Mouse (Mus musculus) stomach, embryonic 14.5 days (tissue): ENCODE results near the gene Dtd1. TPM values are rescaled to one million over a fixed set of nuclear protein-coding genes. Genes with fewer than 3 reads are reported as not detected.
A peak's percentile ranks its signal among the peaks of the same experiment; 100 is the strongest.

Experiments
- ATAC-seq: fragments of 200-750 bp; cut with Nextera tagmentation; 2 replicates; pipeline ENCODE4 v1.8.0; 2017; ENCODE audit warnings: low read depth, moderate TSS enrichment; ENCODE audit not compliant: insufficient number of reproducible peaks, insufficient read depth, low FRiP score
- H3K27ac ChIP-seq: fragments of 300-500 bp; sonication (generic); 2 replicates; pipeline ENCODE4 v1.5.1; 2014; ENCODE audit warnings: mild to moderate bottlenecking, low read length, moderate library complexity, mixed read lengths
- H3K27me3 ChIP-seq: fragments of 300-500 bp; sonication (generic); 2 replicates; pipeline ENCODE4 v1.6.1; 2014; ENCODE audit warnings: low read length, control low read depth, mixed read lengths; ENCODE audit not compliant: control insufficient read depth, insufficient read depth
- H3K36me3 ChIP-seq: fragments of 300-500 bp; sonication (generic); 2 replicates; pipeline ENCODE4 v1.6.1; 2014; ENCODE audit warnings: mild to moderate bottlenecking, control low read depth, low read length, moderate library complexity, mixed read lengths; ENCODE audit not compliant: control insufficient read depth, insufficient read depth
- H3K4me1 ChIP-seq: fragments of 300-500 bp; sonication (generic); 2 replicates; pipeline ENCODE4 v1.6.1; 2014; ENCODE audit warnings: low read length, control low read depth, mixed read lengths; ENCODE audit not compliant: control insufficient read depth, insufficient read depth
- H3K4me2 ChIP-seq: fragments of 300-500 bp; sonication (generic); replicated peaks from 2 replicates; pipeline ENCODE4 v1.6.1; 2014; ENCODE audit warnings: low read depth, low read length, control low read depth
- H3K4me3 ChIP-seq: fragments of 300-500 bp; sonication (generic); 2 replicates; pipeline ENCODE4 v1.5.1; 2014; ENCODE audit warnings: low read depth, low read length, control low read depth
- H3K9ac ChIP-seq: fragments of 300-500 bp; sonication (generic); replicated peaks from 2 replicates; pipeline ENCODE4 v1.6.1; 2014; ENCODE audit warnings: low read depth, mild to moderate bottlenecking, control low read depth, low read length, moderate library complexity, mixed read lengths
- H3K9me3 ChIP-seq: fragments of 300-500 bp; sonication (generic); 2 replicates; pipeline ENCODE4 v1.6.1; 2016; ENCODE audit warnings: low read depth, low read length, control low read depth; ENCODE audit not compliant: control insufficient read depth
- WGBS: fragments of 180-500 bp; shearing (Covaris S2); extraction: QIAGEN DNeasy Blood & Tissue Kit; methylation state at CpG from one replicate; pipeline ENCODE4 v1.1.7; 2014; 5-methylcytosine and 5-hydroxymethylcytosine counted together
- polyA plus RNA-seq: library from polyadenylated mRNA; unstranded; fragments of >200 nt; fragmentation: Nextera tagmentation; extraction: Ambion mirVana; gene quantifications from 2 replicates; pipeline ENCODE4 v1.2.1, GENCODE M21; 2014

The Dtd1 gene
- polyA plus RNA-seq, 1 experiment from 2014 or later: 36.9 TPM

GRCm38 (mm10) chr2:144765219-144765618, 165.5 kb downstream of the Dtd1 start:
- Histone ChIP-seq H3K36me3 (no peaks in the 10 kb centered on the region), H3K9ac (no peak overlapping the region), H3K4me2 (no peak overlapping the region), H3K4me3 (no peak overlapping the region), H3K27ac (no peak overlapping the region), H3K4me1 (peaks cover 8% of the 10 kb centered on the region; the same call in 1 of the 2 replicates), H3K27me3 (no peaks in the 10 kb centered on the region), H3K9me3 (no peaks in the 10 kb centered on the region)
- WGBS: 96% methylated on average over 5 of the region's 5 CpGs
- ATAC-seq: no peak

GRCm38 (mm10) chr2:144768375-144769117, 168.8 kb downstream of the Dtd1 start:
- ATAC-seq: no peak
- H3K4me1 ChIP-seq: peaks cover 12% of the 10 kb centered on the region
- no peak overlapping the region for H3K4me2 ChIP-seq
- H3K27me3 ChIP-seq: no peaks in the 10 kb centered on the region
- 59% methylated on average over 3 of the region's 3 CpGs for WGBS
- H3K36me3 ChIP-seq: no peaks in the 10 kb centered on the region
- H3K4me3 ChIP-seq: no peak overlapping the region
- H3K9ac ChIP-seq: no peak overlapping the region
- no peaks in the 10 kb centered on the region for H3K9me3 ChIP-seq
- H3K27ac ChIP-seq: peak overlapping the region; percentile 44; the same call in 1 of the 2 replicates

GRCm38 (mm10) chr2:144769118-144769496, 169.4 kb downstream of the Dtd1 start:
- Histone ChIP-seq H3K4me1 (peaks cover 12% of the 10 kb centered on the region), H3K9ac (no peak overlapping the region), H3K27me3 (no peaks in the 10 kb centered on the region), H3K4me2 (no peak overlapping the region), H3K36me3 (no peaks in the 10 kb centered on the region), H3K27ac (peak overlapping the region; percentile 52; the same call in 1 of the 2 replicates), H3K9me3 (no peaks in the 10 kb centered on the region), H3K4me3 (no peak overlapping the region)
- peak; percentile 15; the same call in 1 of the 2 replicates for ATAC-seq
- WGBS: 44% methylated on average over 2 of the region's 2 CpGs

GRCm38 (mm10) chr2:144769556-144769955, 169.9 kb downstream of the Dtd1 start:
- peak overlapping the region; percentile 52 for H3K27ac ChIP-seq
- 37% methylated on average over 3 of the region's 3 CpGs for WGBS
- peak; percentile 54; the same call in 1 of the 2 replicates for ATAC-seq

GRCm38 (mm10) chr2:144770452-144770941, 170.8 kb downstream of the Dtd1 start:
- WGBS: 60% methylated on average over 7 of the region's 7 CpGs
- ATAC-seq: no peak
- Histone ChIP-seq H3K4me3 (no peak overlapping the region), H3K4me1 (peaks cover 12% of the 10 kb centered on the region), H3K9me3 (no peaks in the 10 kb centered on the region), H3K27me3 (no peaks in the 10 kb centered on the region), H3K4me2 (no peak overlapping the region), H3K9ac (no peak overlapping the region), H3K36me3 (no peaks in the 10 kb centered on the region), H3K27ac (peak overlapping the region; percentile 55)

More at GRCm38 (mm10) chr2:144769556-144769955, 169.9 kb downstream of the Dtd1 start:
- H3K9me3 ChIP-seq: no peaks in the 10 kb centered on the region
- H3K4me2 ChIP-seq: no peak overlapping the region
- H3K36me3 ChIP-seq: no peaks in the 10 kb centered on the region
- H3K27me3 ChIP-seq: no peaks in the 10 kb centered on the region
- H3K9ac ChIP-seq: no peak overlapping the region
- H3K4me1 ChIP-seq: peaks cover 12% of the 10 kb centered on the region
- no peak overlapping the region for H3K4me3 ChIP-seq

GRCm38 (mm10) chr2:144771841-144772240, 172.1 kb downstream of the Dtd1 start:
- WGBS: 79% methylated on average over 4 of the region's 4 CpGs
- H3K27ac ChIP-seq: peak overlapping the region; percentile 6; the same call in 1 of the 2 replicates
- H3K4me3 ChIP-seq: no peak overlapping the region
- no peaks in the 10 kb centered on the region for H3K36me3 ChIP-seq
- ATAC-seq: no peak
- H3K27me3 ChIP-seq: no peaks in the 10 kb centered on the region
- H3K9ac ChIP-seq: no peak overlapping the region
- H3K9me3 ChIP-seq: no peaks in the 10 kb centered on the region
- peaks cover 12% of the 10 kb centered on the region for H3K4me1 ChIP-seq
- H3K4me2 ChIP-seq: no peak overlapping the region

GRCm38 (mm10) chr2:144774636-144775160, 175.0 kb downstream of the Dtd1 start:
- Histone ChIP-seq H3K9me3 (no peaks in the 10 kb centered on the region), H3K9ac (no peak overlapping the region), H3K36me3 (no peaks in the 10 kb centered on the region), H3K4me3 (no peak overlapping the region), H3K27ac (no peak overlapping the region), H3K4me1 (peaks cover 4% of the 10 kb centered on the region), H3K27me3 (no peaks in the 10 kb centered on the region), H3K4me2 (no peak overlapping the region)
- WGBS: 73% methylated on average over 8 of the region's 8 CpGs
- no peak for ATAC-seq

- Histone ChIP-seq H3K4me2 (no peak overlapping the region), H3K36me3 (no peaks in the 10 kb centered on the region), H3K4me3 (no peak overlapping the region), H3K27me3 (no peaks in the 10 kb centered on the region), H3K9ac (no peak overlapping the region), H3K27ac (no peak overlapping the region), H3K9me3 (no peaks in the 10 kb centered on the region), H3K4me1 (peaks cover 4% of the 10 kb centered on the region; the same call in 1 of the 2 replicates)
- 92% methylated on average over 4 of the region's 4 CpGs for WGBS
- ATAC-seq: no peak
Observed at GRCm38 (mm10) chr2:144775626-144776025, 175.9 kb downstream of the Dtd1 start.
